Mouse (Mus musculus) liver, postnatal 0 days (tissue): Measurements from ENCODE around the gene Srpx2.

ENCODE experiments used
- CTCF ChIP-seq: sonication (generic); IDR thresholded peaks from 2 replicates; pipeline ENCODE4 v1.5.1; 2016; ENCODE audit warnings: antibody characterized with exemption, low read depth
- EP300 ChIP-seq: IDR thresholded peaks from 2 replicates; pipeline ENCODE4 v1.6.1; 2016; ENCODE audit warnings: antibody characterized with exemption, low read depth, mild to moderate bottlenecking

DNA sequence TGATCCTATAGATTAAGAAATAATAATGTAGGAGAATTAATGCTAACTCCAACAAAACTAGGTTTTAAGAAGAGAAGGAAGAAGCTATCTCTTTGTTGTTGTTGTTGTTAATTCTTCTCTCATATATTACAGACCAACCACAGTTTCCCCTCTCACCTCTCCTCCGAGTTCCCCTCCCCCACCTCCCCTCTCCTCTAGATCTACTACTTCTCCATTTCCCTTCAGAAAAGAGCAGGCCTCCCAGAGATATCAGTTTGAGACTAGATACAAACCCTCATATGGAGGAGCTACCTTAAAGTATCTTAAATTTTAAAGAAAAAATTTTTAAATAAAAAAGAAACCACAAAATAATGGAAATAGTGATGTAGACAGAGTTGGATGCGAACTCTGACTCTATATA is 56.4 kb downstream of the Srpx2 start:
- TF ChIP-seq EP300 (no peak), CTCF (no peak)
